Mouse (Mus musculus): ENCODE measurements around the gene Lipa. TPM values are rescaled to one million over a fixed set of nuclear protein-coding genes. Genes with fewer than 3 reads are reported as not detected.
A peak's percentile ranks its signal among the peaks of the same experiment; 100 is the strongest.

Lipa gene
- total RNA-seq, 2 experiments from 2014 or later: 16.6 to 20.0 TPM

DNA sequence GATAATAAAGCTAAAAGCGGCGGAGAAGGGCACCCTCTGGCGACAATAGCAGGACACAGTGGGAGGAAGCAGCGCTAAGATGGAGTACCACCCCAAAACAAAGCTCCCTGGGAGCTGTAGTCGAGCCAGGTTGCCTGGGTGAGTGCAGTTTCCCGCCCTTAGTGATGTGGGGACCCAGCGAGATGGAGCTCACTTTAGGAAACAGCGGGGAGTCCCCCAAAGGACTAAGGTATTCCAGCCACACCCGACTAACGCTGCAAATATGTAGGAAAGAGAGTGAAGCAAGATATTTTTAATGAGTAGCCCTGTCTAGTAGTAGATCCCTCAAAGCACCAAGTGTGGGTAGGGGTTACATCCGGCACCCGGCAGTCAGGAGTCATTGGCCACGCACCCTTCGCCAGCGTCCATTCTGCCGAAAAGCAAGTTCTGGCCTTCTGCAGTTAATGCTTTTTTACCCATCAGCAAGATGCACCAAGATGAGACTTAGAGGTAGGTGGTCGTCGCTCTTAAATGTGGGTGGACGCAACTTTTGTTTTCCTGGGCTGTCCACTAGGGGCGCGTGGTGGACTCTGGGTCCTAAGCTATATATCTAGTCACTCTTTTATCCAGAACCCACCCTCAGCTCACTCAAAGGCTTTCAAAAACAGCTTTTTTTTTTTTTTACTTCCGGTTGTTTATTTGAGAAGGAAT is 23.4 kb upstream of the Lipa start, which contains the start of gene Ifit2:
Gene Ifit2 (plus strand): TSS at position 161 of the 690 bp plus-strand sequence.
- H3K4me3 ChIP-seq: peak within 1 kb of the TSS; percentile 69
- H3K27ac ChIP-seq: peak within 1 kb of the TSS; percentile 72
- peak; percentile 74 to 82 for DNase-seq (ENCODE audit: low spot score in 2 of 2)
- peak; percentile 71 for TF ChIP-seq CTCF (conservative IDR thresholded peaks at IDR 0.05)

DNA sequence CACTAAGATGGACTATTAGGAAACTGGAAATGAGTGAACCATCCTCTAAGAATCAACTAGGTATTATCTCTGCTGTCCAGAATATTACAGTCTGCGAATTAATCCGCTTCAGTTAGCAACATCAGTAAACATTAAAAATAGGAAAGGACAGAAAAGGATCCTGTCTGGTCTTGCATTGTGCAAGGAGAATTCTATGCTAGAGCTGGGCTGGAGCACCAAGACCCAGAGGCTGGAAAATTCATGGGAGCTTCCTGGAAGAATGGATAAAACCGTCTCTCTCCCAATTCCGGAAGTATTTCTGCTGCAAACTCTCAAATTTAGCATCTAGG is 22.9 kb upstream of the Lipa start:
- no peak for TF ChIP-seq CTCF (conservative IDR thresholded peaks at IDR 0.05)
- Histone ChIP-seq H3K27ac (peak overlapping the region; percentile 72), H3K4me3 (peak overlapping the region; percentile 69)
- no peak for DNase-seq (ENCODE audit: low spot score in 2 of 2)

DNA sequence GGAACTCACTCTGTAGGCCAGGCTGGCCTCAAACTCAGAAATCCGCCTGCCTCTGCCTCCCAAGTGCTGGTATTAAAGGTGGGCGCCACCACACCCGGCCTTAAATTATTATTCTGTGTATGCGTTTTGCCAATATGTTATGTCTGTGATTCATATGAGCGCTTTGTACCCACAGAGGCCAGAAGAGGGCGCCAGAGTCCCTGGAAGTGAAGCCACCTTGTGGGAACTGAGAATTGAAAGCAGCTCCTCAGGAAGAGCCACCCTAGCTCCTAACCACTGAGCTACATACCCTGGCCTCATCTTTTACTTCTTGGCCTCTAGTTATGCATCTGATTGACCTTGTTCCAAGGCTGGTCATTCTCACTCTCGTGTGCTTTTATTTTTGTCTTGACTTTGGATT is 20.7 kb upstream of the Lipa start:
- DNase-seq (ENCODE audit: low spot score in 2 of 2): peak; percentile 43 to 77
- no peak overlapping the region for H3K4me3 ChIP-seq
- H3K27ac ChIP-seq: no peak overlapping the region
- TF ChIP-seq CTCF (conservative IDR thresholded peaks at IDR 0.05): peak; percentile 85

DNA sequence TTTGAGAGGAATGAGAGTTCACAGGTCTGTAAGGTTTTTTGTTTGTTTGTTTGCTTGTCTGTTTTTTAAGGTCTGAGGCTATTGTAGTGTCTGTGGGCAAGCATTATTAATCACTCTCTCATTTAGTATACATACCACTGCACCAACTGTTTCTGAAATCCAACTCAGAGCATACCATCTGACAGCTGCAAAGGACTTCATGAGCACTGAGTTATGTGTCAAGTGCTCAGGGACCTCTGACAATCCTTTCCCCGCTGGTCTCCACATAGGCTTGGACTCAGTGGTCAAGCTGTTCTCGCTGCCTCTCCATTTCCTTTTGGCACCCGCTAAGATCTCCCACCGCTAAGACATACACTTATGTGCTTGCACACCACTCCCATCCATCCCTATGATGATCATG is 18.9 kb upstream of the Lipa start:
- H3K27ac ChIP-seq: no peak overlapping the region
- no peak overlapping the region for H3K4me3 ChIP-seq
- no peak for TF ChIP-seq CTCF (conservative IDR thresholded peaks at IDR 0.05)
- no peak for DNase-seq (ENCODE audit: low spot score in 2 of 2)

DNA sequence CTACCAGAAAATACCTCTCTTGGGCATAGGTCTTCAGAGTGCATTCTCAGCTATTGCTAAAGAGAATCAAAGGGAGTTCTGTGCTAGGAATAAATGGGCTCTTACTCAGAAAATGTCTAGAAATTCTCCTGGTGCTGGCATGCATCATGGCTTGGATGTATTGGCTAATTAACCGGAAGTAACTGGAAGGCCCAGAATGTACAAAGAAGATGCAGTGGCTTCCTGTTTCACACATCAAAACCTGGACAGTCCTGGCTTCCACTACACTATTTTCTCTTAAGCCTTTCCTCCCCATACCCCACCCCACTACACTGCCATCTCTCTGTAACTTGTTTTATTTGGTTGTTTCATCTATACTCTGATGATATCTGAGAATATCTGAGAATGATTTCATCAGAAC is 12.1 kb upstream of the Lipa start:
- DNase-seq (ENCODE audit: low spot score in 2 of 2): no peak
- H3K4me3 ChIP-seq: no peak overlapping the region
- TF ChIP-seq CTCF (conservative IDR thresholded peaks at IDR 0.05): no peak
- H3K27ac ChIP-seq: no peak overlapping the region

DNA sequence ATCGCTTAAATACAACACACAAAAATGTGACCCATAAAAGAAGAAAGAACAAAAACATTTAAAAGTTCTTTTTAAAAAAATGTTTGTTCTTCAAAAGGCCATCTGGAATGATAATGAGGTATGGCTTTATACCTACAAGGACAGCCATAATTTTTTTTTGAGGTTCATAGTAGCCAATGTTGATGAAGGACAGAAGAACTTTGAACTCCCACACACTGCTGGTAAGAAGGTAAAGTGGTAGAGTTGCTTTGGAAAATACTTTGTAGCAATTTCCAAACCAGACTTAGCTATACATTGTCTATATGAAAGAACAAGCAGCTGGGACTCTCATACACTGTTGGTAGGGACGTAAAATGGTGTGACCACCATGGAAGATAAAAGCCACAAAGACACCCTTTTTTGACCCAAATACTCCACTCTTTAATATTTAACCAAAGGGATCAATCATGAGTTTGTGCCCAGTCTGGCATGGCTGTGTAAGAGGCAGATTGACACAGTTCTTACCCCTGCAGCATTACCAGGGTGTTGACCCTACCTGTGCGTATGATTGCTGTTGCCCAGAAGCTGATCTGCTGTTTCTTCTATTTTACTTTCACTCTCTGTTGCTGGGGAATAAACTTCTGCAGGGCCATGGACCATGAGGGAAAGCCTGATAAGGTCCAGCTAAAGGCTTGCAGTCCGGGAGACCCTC is 4.9 kb upstream of the Lipa start:
- Histone ChIP-seq H3K27ac (no peak overlapping the region), H3K4me3 (no peak overlapping the region)
- no peak for TF ChIP-seq CTCF (conservative IDR thresholded peaks at IDR 0.05)
- no peak for DNase-seq (ENCODE audit: low spot score in 2 of 2)

DNA sequence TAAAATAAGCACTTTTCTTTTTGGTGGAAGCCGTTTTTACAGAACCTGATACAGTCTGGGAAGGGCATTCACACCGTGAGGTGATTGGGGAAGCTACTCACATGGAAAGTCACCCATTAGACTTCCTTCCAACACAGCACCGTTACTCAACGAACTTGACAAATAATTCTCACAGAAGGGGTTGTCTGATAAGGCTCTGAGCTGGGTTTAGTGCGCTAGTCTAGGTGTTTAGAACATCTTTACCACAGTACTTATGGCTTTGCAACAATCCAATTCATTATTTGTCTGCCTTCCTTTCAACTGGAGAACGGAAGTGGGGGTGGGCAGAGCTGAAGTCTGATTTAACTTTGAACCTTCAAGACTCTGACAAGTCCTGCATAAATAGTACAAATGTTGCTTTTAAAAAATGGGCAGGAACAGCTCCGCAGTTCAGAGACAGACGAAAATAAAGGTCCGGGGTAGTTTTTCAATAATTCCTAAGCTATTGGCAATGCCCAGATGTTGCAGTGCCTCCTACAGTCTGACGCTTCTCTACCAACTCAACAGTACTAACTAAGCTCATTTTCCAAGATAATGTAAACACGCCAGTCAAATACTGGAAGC is 852 bp downstream of the Lipa start:
- peak; percentile 56 for TF ChIP-seq CTCF (conservative IDR thresholded peaks at IDR 0.05)
- H3K27ac ChIP-seq: peak overlapping the region; percentile 95
- H3K4me3 ChIP-seq: peak overlapping the region; percentile 92
- DNase-seq (ENCODE audit: low spot score in 2 of 2): no peak

DNA sequence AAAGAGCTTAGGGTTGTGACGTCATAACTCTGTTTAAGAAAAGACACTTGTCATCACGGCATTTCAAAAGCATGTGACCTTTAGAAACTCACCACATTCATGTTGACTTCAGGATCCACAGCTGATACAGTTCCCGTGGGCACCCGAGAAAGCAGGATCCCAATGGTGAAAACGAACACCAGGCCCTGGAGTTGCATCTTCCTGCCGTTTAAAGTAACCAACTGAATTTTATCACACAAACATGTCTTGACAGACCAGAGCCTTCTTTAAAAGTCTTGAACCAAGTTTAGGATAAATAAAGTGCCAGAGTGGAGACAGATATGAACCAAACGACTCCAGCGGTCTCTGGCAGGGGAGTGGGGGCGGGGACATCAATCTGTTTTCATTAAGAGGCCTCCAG is 2.6 kb downstream of the Lipa start:
- Histone ChIP-seq H3K27ac (no peak overlapping the region), H3K4me3 (no peak overlapping the region; the same call in 1 of the 2 replicates)
- DNase-seq (ENCODE audit: low spot score in 2 of 2): no peak
- TF ChIP-seq CTCF (conservative IDR thresholded peaks at IDR 0.05): no peak

DNA sequence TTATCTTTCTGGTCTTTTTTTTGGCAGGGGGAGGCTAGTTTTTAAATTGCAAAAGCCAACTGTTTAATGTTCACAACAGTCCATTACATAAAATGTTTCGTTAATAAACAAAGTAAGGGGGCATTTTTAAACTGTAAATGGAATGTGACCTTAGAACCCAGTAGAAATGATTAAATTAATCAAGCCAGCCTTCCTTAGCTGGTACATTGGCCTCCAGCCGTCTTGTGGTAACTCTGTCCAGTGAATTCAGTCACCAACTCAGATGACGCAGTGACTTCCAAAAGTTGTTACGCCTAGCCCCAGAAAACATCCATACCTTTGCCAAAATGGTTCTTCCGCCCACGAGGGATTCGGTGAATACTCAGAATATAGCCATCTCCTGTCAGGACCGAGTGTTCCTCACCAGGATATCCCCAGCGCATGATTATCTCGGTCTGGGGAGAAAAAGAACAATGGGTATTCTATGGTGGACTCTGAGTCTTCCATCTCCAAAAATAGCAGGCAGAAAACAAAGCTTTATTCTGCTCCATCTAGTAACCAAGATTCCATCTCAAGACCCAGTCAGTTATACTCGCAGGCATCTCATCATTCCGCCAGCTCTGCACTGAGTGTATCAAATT is 4.1 kb downstream of the Lipa start:
- no peak for DNase-seq (ENCODE audit: low spot score in 2 of 2)
- Histone ChIP-seq H3K4me3 (no peak overlapping the region), H3K27ac (peak overlapping the region; percentile 46; the same call in 1 of the 2 replicates)
- no peak for TF ChIP-seq CTCF (conservative IDR thresholded peaks at IDR 0.05)

DNA sequence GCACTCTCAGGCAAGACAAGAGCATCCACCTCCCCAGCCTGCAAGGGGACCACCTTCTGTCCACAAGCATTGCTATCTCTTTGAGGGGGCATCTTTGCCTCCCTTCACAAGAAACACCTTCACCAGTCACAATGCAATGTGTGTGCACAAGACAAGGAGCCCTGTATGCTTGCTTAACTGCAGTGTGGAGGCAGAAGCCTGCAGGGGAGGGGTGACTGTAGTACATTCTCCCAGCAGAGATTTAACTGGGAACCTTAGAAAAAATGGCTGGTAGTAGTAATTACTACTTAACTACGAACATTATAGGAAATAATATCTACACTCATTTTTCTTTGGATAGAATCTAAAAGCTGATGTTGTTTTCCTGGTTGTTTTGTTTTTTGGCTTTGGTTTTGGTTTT is 5.3 kb downstream of the Lipa start:
- TF ChIP-seq CTCF (conservative IDR thresholded peaks at IDR 0.05): no peak
- no peak for DNase-seq (ENCODE audit: low spot score in 2 of 2)
- Histone ChIP-seq H3K4me3 (no peak overlapping the region), H3K27ac (no peak overlapping the region)

DNA sequence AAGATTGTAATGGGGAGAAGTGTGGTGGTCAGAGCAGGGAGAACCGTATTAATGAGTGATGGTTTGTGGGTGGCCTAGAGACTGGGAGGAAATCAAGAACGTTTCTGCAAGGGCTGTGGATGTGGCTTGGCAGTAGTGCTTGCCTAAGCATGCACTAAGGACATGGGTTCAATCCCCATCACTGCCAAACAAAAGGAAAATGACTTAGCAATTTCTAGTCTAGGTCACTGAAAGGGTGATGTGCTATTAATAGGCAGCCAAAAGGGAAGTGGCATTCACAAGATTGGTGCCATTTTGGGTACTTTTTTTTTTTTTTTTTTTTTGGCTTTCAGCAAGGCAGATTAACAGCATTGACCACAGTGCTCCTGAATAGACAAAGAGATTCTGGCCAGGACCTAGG is 5.9 kb downstream of the Lipa start:
- no peak for TF ChIP-seq CTCF (conservative IDR thresholded peaks at IDR 0.05)
- H3K27ac ChIP-seq: no peak overlapping the region
- H3K4me3 ChIP-seq: no peak overlapping the region
- no peak for DNase-seq (ENCODE audit: low spot score in 2 of 2)

DNA sequence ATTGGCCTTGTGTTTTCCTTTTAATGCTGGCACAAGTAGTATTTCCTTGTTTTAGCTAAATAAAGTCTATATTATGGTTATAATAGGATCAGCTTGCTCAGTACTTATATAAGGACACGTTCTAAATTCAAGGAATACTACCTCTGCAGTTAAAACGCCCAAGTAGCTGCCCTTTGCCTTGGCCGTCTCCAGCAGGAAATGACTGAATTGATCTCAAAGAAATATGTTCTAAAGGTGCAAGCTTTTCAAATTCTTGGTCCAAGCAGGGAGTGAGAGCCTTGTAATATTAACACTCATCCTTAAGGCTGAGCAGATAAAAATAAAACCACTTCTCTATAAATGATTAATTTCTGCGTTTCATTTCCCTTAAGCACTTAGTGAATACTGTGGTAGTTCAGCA is 7.2 kb downstream of the Lipa start:
- no peak for DNase-seq (ENCODE audit: low spot score in 2 of 2)
- H3K27ac ChIP-seq: no peak overlapping the region
- TF ChIP-seq CTCF (conservative IDR thresholded peaks at IDR 0.05): no peak

DNA sequence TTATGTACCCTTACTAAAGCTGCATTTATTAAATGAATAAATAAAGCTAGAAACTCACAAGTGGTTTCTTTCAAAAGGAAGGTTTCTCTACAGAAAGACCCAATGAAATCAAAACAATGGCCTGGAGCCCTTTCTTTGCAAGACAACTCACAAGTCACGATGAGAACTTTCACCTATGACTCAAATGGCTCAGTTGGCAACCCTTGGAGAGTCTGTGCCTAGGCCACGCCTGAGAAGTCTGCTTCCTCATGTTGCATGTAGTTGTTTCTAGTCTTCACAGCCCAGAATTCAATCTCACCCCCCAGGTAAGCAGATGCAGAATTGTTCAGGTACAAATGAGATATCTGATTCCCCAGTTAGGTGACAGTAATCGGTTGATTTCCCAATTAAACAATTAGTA is 7.6 kb downstream of the Lipa start:
- Histone ChIP-seq H3K4me3 (no peak overlapping the region), H3K27ac (no peak overlapping the region)
- no peak for DNase-seq (ENCODE audit: low spot score in 2 of 2)
- no peak for TF ChIP-seq CTCF (conservative IDR thresholded peaks at IDR 0.05)

More for the DNA sequence above, 7.2 kb downstream of the Lipa start:
- H3K4me3 ChIP-seq: no peak overlapping the region

Data from layer of hippocampus, adult 2 months (tissue).